Mouse (Mus musculus): Measurements from ENCODE around the gene Gnb5.
A peak's percentile ranks its signal among the peaks of the same experiment; 100 is the strongest.

Gene Gnb5

GRCm38 (mm10) chr9:75307015-75307414, 927 bp downstream of the Gnb5 start:
- DNase-seq: no peak

- no peak for DNase-seq
Measured at GRCm38 (mm10) chr9:75308621-75309020, 2.5 kb downstream of the Gnb5 start.

- peak; percentile 72 for DNase-seq
Measured at GRCm38 (mm10) chr9:75312008-75312407, 5.9 kb downstream of the Gnb5 start.

GRCm38 (mm10) chr9:75313138-75313831, 7.2 kb downstream of the Gnb5 start:
- no peak for DNase-seq

- DNase-seq: peak; percentile 59
Measured at GRCm38 (mm10) chr9:75313832-75314516, 7.9 kb downstream of the Gnb5 start.

- peak; percentile 12 for DNase-seq
Measured at GRCm38 (mm10) chr9:75314517-75315105, 8.5 kb downstream of the Gnb5 start.

- DNase-seq: no peak
Measured at GRCm38 (mm10) chr9:75315238-75315637, 9.2 kb downstream of the Gnb5 start.

- DNase-seq: no peak
Measured at GRCm38 (mm10) chr9:75316771-75317170, 10.7 kb downstream of the Gnb5 start.

GRCm38 (mm10) chr9:75318196-75318595, 12.1 kb downstream of the Gnb5 start:
- DNase-seq: no peak

GRCm38 (mm10) chr9:75319365-75319764, 13.3 kb downstream of the Gnb5 start:
- no peak for DNase-seq

GRCm38 (mm10) chr9:75322099-75322885, 16.2 kb downstream of the Gnb5 start:
- no peak for DNase-seq

- no peak for DNase-seq
Measured at GRCm38 (mm10) chr9:75328047-75328446, 22.0 kb downstream of the Gnb5 start.

- no peak for DNase-seq
Measured at GRCm38 (mm10) chr9:75330821-75331220, 24.7 kb downstream of the Gnb5 start.

GRCm38 (mm10) chr9:75334440-75334839, 28.4 kb downstream of the Gnb5 start:
- DNase-seq: no peak

- DNase-seq: no peak
Measured at GRCm38 (mm10) chr9:75338016-75338415, 31.9 kb downstream of the Gnb5 start.

GRCm38 (mm10) chr9:75342433-75342832, 36.3 kb downstream of the Gnb5 start:
- DNase-seq: no peak

- DNase-seq: no peak
Measured at GRCm38 (mm10) chr9:75347458-75347857, 41.4 kb downstream of the Gnb5 start, which contains the start of gene Bcl2l10. Gene Bcl2l10, plus strand, starts transcription at chr9:75347758.

- no peak for DNase-seq
Measured at GRCm38 (mm10) chr9:75348066-75348465, 42.0 kb downstream of the Gnb5 start.

GRCm38 (mm10) chr9:75348641-75349040, 42.6 kb downstream of the Gnb5 start:
- DNase-seq: no peak

- DNase-seq: no peak
Measured at GRCm38 (mm10) chr9:75353094-75353493, 47.0 kb downstream of the Gnb5 start.

- DNase-seq: no peak
Measured at GRCm38 (mm10) chr9:75355783-75356182, 49.7 kb downstream of the Gnb5 start.

- DNase-seq: no peak
Measured at GRCm38 (mm10) chr9:75357087-75357654, 51.1 kb downstream of the Gnb5 start.

GRCm38 (mm10) chr9:75361699-75362098, 55.6 kb downstream of the Gnb5 start:
- peak; percentile 63 for DNase-seq
